Mouse (Mus musculus) c-Kit-positive CD71-positive TER-119-positive erythroid progenitor cells, embryonic 14.5 days (primary cell): ENCODE measurements around the gene Trim47.
A peak's percentile ranks its signal among the peaks of the same experiment; 100 is the strongest.
"Not testable (repeated sequence)": the region's sequence is repeated elsewhere in the genome, so short reads cannot be mapped to it uniquely, and the experiment has no call there.

ENCODE experiments used
- DNase-seq: peaks from one replicate; pipeline ENCODE4 v3.0.0-alpha.2; 2013; ENCODE audit warnings: low spot score

The Trim47 gene

GRCm38 (mm10) chr11:116138096-116138467 is 11.1 kb upstream of the Trim47 start:
- DNase-seq, result no peak

- no peak for DNase-seq
These were observed 7.2 kb upstream of the Trim47 start for GRCm38 (mm10) chr11:116134171-116134570.

- no peak for DNase-seq
These were observed 6.5 kb upstream of the Trim47 start for GRCm38 (mm10) chr11:116133497-116133896.

GRCm38 (mm10) chr11:116132366-116133333 is 5.6 kb upstream of the Trim47 start:
- DNase-seq, result no peak

GRCm38 (mm10) chr11:116131349-116132170 is 4.5 kb upstream of the Trim47 start:
- DNase-seq, result no peak

GRCm38 (mm10) chr11:116130488-116131205 is 3.6 kb upstream of the Trim47 start, which contains the start of gene Trim65:
Gene Trim65, minus strand, starts transcription at chr11:116131128.
- DNase-seq, result peak; percentile 75

- DNase-seq, result no peak
These were observed 3.0 kb upstream of the Trim47 start for GRCm38 (mm10) chr11:116129993-116130487.

GRCm38 (mm10) chr11:116129091-116129790 is 2.2 kb upstream of the Trim47 start:
- DNase-seq, result no peak

GRCm38 (mm10) chr11:116127986-116128385 is 976 bp upstream of the Trim47 start:
- DNase-seq, result no peak

GRCm38 (mm10) chr11:116126261-116126660 is 749 bp downstream of the Trim47 start:
- DNase-seq, result no peak

- DNase-seq, result not testable (repeated sequence)
These were observed 5.2 kb downstream of the Trim47 start for GRCm38 (mm10) chr11:116121731-116122245.

GRCm38 (mm10) chr11:116117819-116118218 is 9.2 kb downstream of the Trim47 start:
- DNase-seq, result no peak

- DNase-seq, result no peak
These were observed 9.8 kb downstream of the Trim47 start for GRCm38 (mm10) chr11:116117241-116117640.

GRCm38 (mm10) chr11:116111611-116112203 is 15.3 kb downstream of the Trim47 start:
- DNase-seq, result no peak

GRCm38 (mm10) chr11:116111067-116111466 is 15.9 kb downstream of the Trim47 start:
- DNase-seq, result no peak

- no peak for DNase-seq
These were observed 16.5 kb downstream of the Trim47 start for GRCm38 (mm10) chr11:116110540-116110939.

- DNase-seq, result no peak
These were observed 16.9 kb downstream of the Trim47 start for GRCm38 (mm10) chr11:116110131-116110530.

- no peak for DNase-seq
These were observed 17.4 kb downstream of the Trim47 start for GRCm38 (mm10) chr11:116109441-116110081.

GRCm38 (mm10) chr11:116108464-116109137 is 18.4 kb downstream of the Trim47 start:
- DNase-seq, result no peak
